Mouse (Mus musculus): ENCODE data around the gene Ripor2. TPM values are rescaled to one million over a fixed set of nuclear protein-coding genes. Genes with fewer than 3 reads are reported as not detected.
A peak's percentile ranks its signal among the peaks of the same experiment; 100 is the strongest.

Ripor2 gene
- polyA plus RNA-seq, 1 experiment from 2014 or later: 3.7 TPM

- Histone ChIP-seq H3K4me1 (ENCODE audit: insufficient read depth) (no peaks in the 10 kb centered on the region), H3K9ac (replicated peaks) (no peak overlapping the region), H3K4me3 (ENCODE audit: low read depth, low read length) (no peak overlapping the region), H3K27me3 (ENCODE audit: insufficient read depth, low read length) (no peaks in the 10 kb centered on the region), H3K4me2 (ENCODE audit: low read depth, low read length) (no peak overlapping the region), H3K27ac (ENCODE audit: low read depth) (no peak overlapping the region), H3K9me3 (ENCODE audit: low read length) (no peaks in the 10 kb centered on the region), H3K36me3 (replicated peaks; ENCODE audit: insufficient read depth, low read length) (peaks cover 27% of the 10 kb centered on the region)
- ATAC-seq (no peak), DNase-seq (no peak)
- no peak for TF ChIP-seq EP300 (IDR thresholded peaks at IDR 0.05; ENCODE audit: low read depth)
- no peak for TF ChIP-seq CTCF (IDR thresholded peaks at IDR 0.05; ENCODE audit: low read depth)
- 86% methylated on average over 3 of the region's 3 CpGs for WGBS (ENCODE audit: insufficient replicate concordance)
Measured at GRCm38 (mm10) chr13:24747823-24748222, 165.8 kb downstream of the Ripor2 start.

- Histone ChIP-seq H3K4me3 (ENCODE audit: low read depth, low read length) (no peak overlapping the region), H3K4me2 (ENCODE audit: low read depth, low read length) (no peak overlapping the region), H3K9me3 (ENCODE audit: low read length) (no peaks in the 10 kb centered on the region), H3K27me3 (ENCODE audit: insufficient read depth, low read length) (no peaks in the 10 kb centered on the region), H3K4me1 (ENCODE audit: insufficient read depth) (no peaks in the 10 kb centered on the region), H3K27ac (ENCODE audit: low read depth) (no peak overlapping the region), H3K36me3 (replicated peaks; ENCODE audit: insufficient read depth, low read length) (peaks cover 49% of the 10 kb centered on the region), H3K9ac (replicated peaks) (no peak overlapping the region)
- TF ChIP-seq EP300 (IDR thresholded peaks at IDR 0.05; ENCODE audit: low read depth): no peak
- no peak for TF ChIP-seq CTCF (IDR thresholded peaks at IDR 0.05; ENCODE audit: low read depth)
- WGBS (ENCODE audit: insufficient replicate concordance): 88% methylated on average over 8 of the region's 8 CpGs
- no peak for ATAC-seq
- no peak for DNase-seq
Measured at GRCm38 (mm10) chr13:24750807-24751206, 168.8 kb downstream of the Ripor2 start.

- H3K4me1 ChIP-seq (ENCODE audit: insufficient read depth): no peaks in the 10 kb centered on the region
- no peaks in the 10 kb centered on the region for H3K27me3 ChIP-seq (ENCODE audit: insufficient read depth, low read length)
- no peak overlapping the region for H3K4me3 ChIP-seq (ENCODE audit: low read depth, low read length)
- ATAC-seq: no peak
- WGBS (ENCODE audit: insufficient replicate concordance): 88% methylated on average over 8 of the region's 8 CpGs
- H3K36me3 ChIP-seq (replicated peaks; ENCODE audit: insufficient read depth, low read length): peaks cover 53% of the 10 kb centered on the region
- H3K9ac ChIP-seq (replicated peaks): no peak overlapping the region
- H3K4me2 ChIP-seq (ENCODE audit: low read depth, low read length): no peak overlapping the region
- TF ChIP-seq EP300 (IDR thresholded peaks at IDR 0.05; ENCODE audit: low read depth) (no peak), CTCF (IDR thresholded peaks at IDR 0.05; ENCODE audit: low read depth) (no peak)
- H3K9me3 ChIP-seq (ENCODE audit: low read length): no peaks in the 10 kb centered on the region
- no peak for DNase-seq
- no peak overlapping the region for H3K27ac ChIP-seq (ENCODE audit: low read depth)
Measured at GRCm38 (mm10) chr13:24751396-24751795, 169.4 kb downstream of the Ripor2 start.

- H3K4me3 ChIP-seq (ENCODE audit: low read depth, low read length): no peak overlapping the region
- no peak for TF ChIP-seq EP300 (IDR thresholded peaks at IDR 0.05; ENCODE audit: low read depth)
- TF ChIP-seq CTCF (IDR thresholded peaks at IDR 0.05; ENCODE audit: low read depth): no peak
- H3K36me3 ChIP-seq (replicated peaks; ENCODE audit: insufficient read depth, low read length): peaks cover 63% of the 10 kb centered on the region
- DNase-seq: no peak
- H3K27me3 ChIP-seq (ENCODE audit: insufficient read depth, low read length): no peaks in the 10 kb centered on the region
- peaks cover 14% of the 10 kb centered on the region for H3K4me1 ChIP-seq (ENCODE audit: insufficient read depth)
- no peaks in the 10 kb centered on the region for H3K9me3 ChIP-seq (ENCODE audit: low read length)
- no peak overlapping the region for H3K27ac ChIP-seq (ENCODE audit: low read depth)
- no peak for ATAC-seq
- H3K9ac ChIP-seq (replicated peaks): no peak overlapping the region
- 94% methylated on average over 3 of the region's 3 CpGs for WGBS (ENCODE audit: insufficient replicate concordance)
- no peak overlapping the region for H3K4me2 ChIP-seq (ENCODE audit: low read depth, low read length)
Measured at GRCm38 (mm10) chr13:24756756-24757155, 174.8 kb downstream of the Ripor2 start.

GRCm38 (mm10) chr13:24757820-24758564, 176.0 kb downstream of the Ripor2 start:
- WGBS (ENCODE audit: insufficient replicate concordance): 65% methylated on average over 12 of the region's 12 CpGs
- H3K4me3 ChIP-seq (ENCODE audit: low read depth, low read length): no peak overlapping the region
- no peak for TF ChIP-seq EP300 (IDR thresholded peaks at IDR 0.05; ENCODE audit: low read depth)
- TF ChIP-seq CTCF (IDR thresholded peaks at IDR 0.05; ENCODE audit: low read depth): no peak
- no peak for DNase-seq
- no peak overlapping the region for H3K4me2 ChIP-seq (ENCODE audit: low read depth, low read length)
- peaks cover 53% of the 10 kb centered on the region for H3K36me3 ChIP-seq (replicated peaks; ENCODE audit: insufficient read depth, low read length)
- H3K27me3 ChIP-seq (ENCODE audit: insufficient read depth, low read length): no peaks in the 10 kb centered on the region
- H3K27ac ChIP-seq (ENCODE audit: low read depth): no peak overlapping the region
- no peak overlapping the region for H3K9ac ChIP-seq (replicated peaks)
- H3K4me1 ChIP-seq (ENCODE audit: insufficient read depth): peaks cover 19% of the 10 kb centered on the region
- H3K9me3 ChIP-seq (ENCODE audit: low read length): no peaks in the 10 kb centered on the region
- no peak for ATAC-seq

- H3K36me3 ChIP-seq (replicated peaks; ENCODE audit: insufficient read depth, low read length): peaks cover 44% of the 10 kb centered on the region
- H3K4me2 ChIP-seq (ENCODE audit: low read depth, low read length): peak overlapping the region; percentile 82
- H3K9ac ChIP-seq (replicated peaks): no peak overlapping the region
- H3K4me1 ChIP-seq (ENCODE audit: insufficient read depth): peaks cover 19% of the 10 kb centered on the region
- no peaks in the 10 kb centered on the region for H3K9me3 ChIP-seq (ENCODE audit: low read length)
- ATAC-seq (no peak), DNase-seq (no peak)
- TF ChIP-seq CTCF (IDR thresholded peaks at IDR 0.05; ENCODE audit: low read depth) (no peak), EP300 (IDR thresholded peaks at IDR 0.05; ENCODE audit: low read depth) (no peak)
- no peak overlapping the region for H3K4me3 ChIP-seq (ENCODE audit: low read depth, low read length)
- WGBS (ENCODE audit: insufficient replicate concordance): 60% methylated on average over 10 of the region's 10 CpGs
- H3K27ac ChIP-seq (ENCODE audit: low read depth): no peak overlapping the region
- no peaks in the 10 kb centered on the region for H3K27me3 ChIP-seq (ENCODE audit: insufficient read depth, low read length)
Measured at GRCm38 (mm10) chr13:24759451-24759850, 177.5 kb downstream of the Ripor2 start.
